Mouse (Mus musculus) cerebellum, adult 2 months (tissue): ENCODE data around the gene Slc35b1. TPM values are rescaled to one million over a fixed set of nuclear protein-coding genes. Genes with fewer than 3 reads are reported as not detected.
A peak's percentile ranks its signal among the peaks of the same experiment; 100 is the strongest.

Experiments
- DNase-seq, 2 experiments: peaks; one replicate each; pipeline ENCODE4 v3.0.0; 2021
- H3K27ac ChIP-seq: fragments of 200-500 bp; 2 replicates; pipeline ENCODE4 v1.5.1; 2012; ENCODE audit warnings: low read length, control low read depth, inconsistent platforms; ENCODE audit not compliant: insufficient read depth
- H3K27me3 ChIP-seq: fragments of 200-500 bp; 2 replicates; pipeline ENCODE4 v1.6.1; 2012; ENCODE audit warnings: inconsistent platforms, mild to moderate bottlenecking, low read length, moderate library complexity; ENCODE audit not compliant: control insufficient read depth, insufficient read depth
- H3K4me1 ChIP-seq: fragments of 200-500 bp; 2 replicates; pipeline ENCODE4 v1.6.1; 2011; ENCODE audit warnings: low read length; ENCODE audit not compliant: control insufficient read depth, insufficient read depth
- H3K4me3 ChIP-seq: fragments of 200-500 bp; replicated peaks from 2 replicates; pipeline ENCODE3; 2011; ENCODE audit warnings: mild to moderate bottlenecking, low read depth, low read length, control low read depth; ENCODE audit not compliant: insufficient read depth
- CTCF ChIP-seq: fragments of 200-500 bp; IDR thresholded peaks from 2 replicates; pipeline ENCODE4 v1.5.1; 2011; ENCODE audit warnings: low read depth, mild to moderate bottlenecking, control low read depth, low read length, moderate library complexity, borderline replicate concordance; ENCODE audit not compliant: insufficient read depth
- POLR2A ChIP-seq: fragments of 200-500 bp; IDR thresholded peaks from 2 replicates; pipeline ENCODE4 v1.6.1; 2011; ENCODE audit warnings: low read length, control low read depth, borderline replicate concordance; ENCODE audit not compliant: insufficient read depth
- WGBS: fragments of 180-500 bp; shearing (Covaris S2); methylation state at CpG from one replicate; pipeline ENCODE4 v1.1.7; 2018; 5-methylcytosine and 5-hydroxymethylcytosine counted together
- polyA plus RNA-seq: library from polyadenylated mRNA; depleted of rRNA; stranded (reverse); fragments of >200 nt; gene quantifications from 2 replicates; pipeline ENCODE4 v1.2.3, GENCODE M21; 2012; rRNA removed

Gene Slc35b1
- polyA plus RNA-seq, result 88.5 and 90.3 TPM in 2 replicates

DNA sequence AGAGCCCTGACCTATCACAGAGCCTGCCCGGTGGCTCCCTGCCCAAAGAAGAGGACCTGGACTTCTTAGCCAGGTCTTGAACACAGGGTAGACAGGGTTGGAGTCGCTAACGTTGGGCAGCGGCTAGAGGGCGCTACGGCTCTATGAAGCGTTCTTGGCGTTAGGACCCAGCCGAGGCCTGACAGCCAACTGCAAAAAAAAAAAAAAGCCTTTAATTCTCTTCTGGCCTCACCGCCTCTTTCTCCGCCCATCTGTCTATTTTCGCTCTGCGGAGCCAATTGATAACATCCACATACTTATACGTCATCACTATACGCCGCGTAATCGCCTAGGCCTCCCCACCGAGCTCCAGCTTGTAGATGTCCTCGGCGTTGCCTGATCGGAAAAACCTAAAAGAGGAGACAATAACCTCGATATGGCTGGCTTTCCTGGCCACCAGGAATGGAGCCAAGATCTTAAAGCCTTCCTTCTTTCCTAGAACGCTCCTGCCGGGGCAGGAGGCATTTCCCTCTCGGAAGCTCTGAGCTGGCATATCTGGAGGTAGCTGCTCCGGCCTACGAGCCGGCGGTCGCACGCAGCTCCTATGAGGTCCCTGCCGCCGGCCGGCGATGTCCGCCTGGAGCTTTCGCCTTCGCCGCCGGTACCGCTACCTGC, at the start of gene Slc35b1:
TSS of gene Slc35b1 (plus strand) at position 374 of the 654 bp plus-strand sequence.
- no peaks in the 10 kb centered on the region for H3K27me3 ChIP-seq
- peak; percentile 96 to 97 for DNase-seq
- H3K27ac ChIP-seq, result peak within 1 kb of the TSS; percentile 99
- 1% methylated on average over 42 of the region's 42 CpGs for WGBS
- peak within 1 kb of the TSS; percentile 86 for H3K4me3 ChIP-seq
- peaks cover 15% of the 10 kb centered on the region for H3K4me1 ChIP-seq
- peak; percentile 53; the same call in 1 of the 2 replicates for TF ChIP-seq POLR2A
- peak; percentile 95 for TF ChIP-seq CTCF

DNA sequence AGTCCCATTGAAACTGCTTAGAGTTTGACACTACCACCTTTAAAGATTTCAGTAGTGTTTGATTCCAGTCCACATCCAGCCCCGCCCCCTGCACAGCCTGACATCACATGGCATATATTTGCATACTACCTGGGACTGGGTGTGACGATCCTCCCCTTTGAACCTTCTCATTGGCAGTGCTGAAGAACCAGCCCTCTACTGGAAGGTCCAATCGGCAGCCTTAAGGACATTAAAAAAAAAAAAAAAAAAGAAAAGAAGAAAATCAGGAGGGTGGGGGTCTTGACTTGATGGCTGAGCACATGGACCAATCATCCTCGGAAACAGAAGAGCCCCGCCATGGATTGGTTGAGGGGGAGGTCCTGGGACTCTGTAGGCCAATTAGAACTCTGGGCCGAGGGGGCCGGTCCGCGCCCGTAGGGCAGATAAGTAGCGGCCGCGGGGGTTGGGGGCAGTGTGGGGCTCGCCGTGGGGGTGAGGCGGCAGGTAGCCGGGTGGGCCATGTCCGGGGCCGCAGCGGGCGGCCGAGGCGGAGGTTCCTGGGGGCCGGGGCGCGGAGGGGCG, 47.8 kb upstream of the Slc35b1 start, which contains the start of gene Fam117a:
TSS of gene Fam117a (plus strand) at position 451 of the 561 bp plus-strand sequence.
- H3K27ac ChIP-seq, result no peak within 1 kb of the TSS
- H3K27me3 ChIP-seq, result no peaks in the 10 kb centered on the region; the same call in 1 of the 2 replicates
- WGBS, result 1% methylated on average over 24 of the region's 27 CpGs
- H3K4me1 ChIP-seq, result no peaks in the 10 kb centered on the region
- peak; percentile 32 to 61 for DNase-seq
- peak within 1 kb of the TSS; percentile 64 for H3K4me3 ChIP-seq
- no peak for TF ChIP-seq POLR2A
- no peak for TF ChIP-seq CTCF

GRCm38 (mm10) chr11:95337129-95337813, 47.2 kb upstream of the Slc35b1 start:
- peak; percentile 12 to 17 for DNase-seq

DNA sequence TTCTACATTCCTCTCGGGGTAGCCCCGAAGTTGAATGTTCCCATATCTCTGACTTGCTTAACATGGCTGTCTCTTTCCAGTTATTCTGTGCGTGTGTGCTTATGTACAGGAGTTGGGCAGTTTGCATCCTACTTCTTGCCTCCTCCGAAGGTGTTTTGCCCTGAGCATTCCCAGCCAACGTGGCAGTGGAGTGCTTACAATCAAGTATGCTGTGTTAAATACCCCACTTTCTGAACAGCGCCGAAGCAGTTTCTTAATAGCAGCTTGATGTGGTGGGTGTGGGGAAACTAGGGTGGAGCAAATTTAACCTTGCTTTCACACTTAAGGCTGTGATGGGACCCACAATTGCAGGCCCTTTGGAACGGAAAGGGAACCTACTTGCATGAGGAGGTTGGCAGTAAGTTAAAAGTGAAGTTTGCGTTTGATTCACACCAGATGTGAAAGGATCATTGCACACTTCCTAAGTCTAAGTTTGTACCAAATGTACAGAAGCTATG, 46.6 kb upstream of the Slc35b1 start:
- H3K4me1 ChIP-seq, result no peaks in the 10 kb centered on the region
- H3K27me3 ChIP-seq, result no peaks in the 10 kb centered on the region; the same call in 1 of the 2 replicates
- H3K27ac ChIP-seq, result no peak overlapping the region
- DNase-seq, result no peak
- WGBS, result 43% methylated on average over 9 of the region's 9 CpGs
- no peak overlapping the region for H3K4me3 ChIP-seq
- TF ChIP-seq POLR2A (no peak), CTCF (no peak)

More at GRCm38 (mm10) chr11:95337129-95337813, 47.2 kb upstream of the Slc35b1 start:
- 1% methylated on average over 50 of the region's 50 CpGs for WGBS
- Histone ChIP-seq H3K4me3 (peak overlapping the region; percentile 39), H3K27me3 (no peaks in the 10 kb centered on the region; the same call in 1 of the 2 replicates), H3K4me1 (no peaks in the 10 kb centered on the region), H3K27ac (no peak overlapping the region)
- no peak for TF ChIP-seq POLR2A
- no peak for TF ChIP-seq CTCF

GRCm38 (mm10) chr11:95339471-95340021, 44.9 kb upstream of the Slc35b1 start:
- Histone ChIP-seq H3K27me3 (no peaks in the 10 kb centered on the region; the same call in 1 of the 2 replicates), H3K4me1 (no peaks in the 10 kb centered on the region), H3K4me3 (no peak overlapping the region), H3K27ac (no peak overlapping the region)
- 35% methylated on average over 14 of the region's 14 CpGs for WGBS
- DNase-seq, result no peak
- TF ChIP-seq POLR2A (no peak), CTCF (no peak)

DNA sequence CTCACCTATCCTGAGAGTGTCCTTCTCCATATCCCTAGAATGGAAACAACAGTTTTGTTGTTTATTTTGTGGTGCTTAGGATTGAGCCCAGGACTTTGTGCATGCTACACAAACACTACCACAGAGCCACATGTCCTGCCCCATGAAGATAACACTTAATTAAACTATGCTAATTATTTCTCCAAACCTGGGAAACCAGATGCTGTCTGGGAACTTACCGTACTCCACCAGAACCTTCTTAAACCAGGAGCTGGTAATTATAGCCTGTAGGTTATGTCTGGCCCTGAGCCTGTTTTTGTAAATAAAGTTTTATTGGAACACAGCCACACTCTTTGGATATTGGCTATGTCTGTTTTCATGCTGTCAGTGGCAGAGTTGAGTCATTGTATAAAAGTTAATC, 44.2 kb upstream of the Slc35b1 start:
- H3K4me1 ChIP-seq, result no peaks in the 10 kb centered on the region
- WGBS, result 74% methylated on average over 1 of the region's 1 CpGs
- DNase-seq, result no peak

DNA sequence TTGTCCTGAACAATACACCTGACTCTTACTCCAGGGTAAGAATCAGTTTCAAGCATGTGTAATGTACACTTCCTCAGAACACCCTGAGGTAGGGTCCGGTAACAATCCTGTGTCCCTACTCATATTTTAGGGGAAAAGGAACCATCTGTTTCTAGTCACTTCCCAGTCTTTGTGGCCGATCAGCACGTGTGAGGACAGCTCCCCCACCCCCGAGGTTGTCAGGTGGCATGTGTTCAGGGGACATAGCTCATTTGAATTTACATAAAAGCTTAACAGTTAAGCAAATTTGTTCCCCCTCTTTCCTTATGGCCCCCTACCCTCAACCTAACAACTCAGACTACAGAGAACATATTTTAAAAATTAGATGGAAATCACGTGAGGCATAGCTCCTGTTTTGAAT, 43.8 kb upstream of the Slc35b1 start:
- no peak for DNase-seq
- WGBS, result 58% methylated on average over 5 of the region's 5 CpGs

More for the DNA sequence above, 44.2 kb upstream of the Slc35b1 start:
- Histone ChIP-seq H3K27ac (no peak overlapping the region), H3K27me3 (no peaks in the 10 kb centered on the region; the same call in 1 of the 2 replicates), H3K4me3 (no peak overlapping the region)
- TF ChIP-seq CTCF, result no peak
- TF ChIP-seq POLR2A, result no peak

More for the DNA sequence above, 43.8 kb upstream of the Slc35b1 start:
- no peak for TF ChIP-seq CTCF
- no peak for TF ChIP-seq POLR2A
- Histone ChIP-seq H3K4me3 (no peak overlapping the region), H3K27me3 (no peaks in the 10 kb centered on the region; the same call in 1 of the 2 replicates), H3K27ac (no peak overlapping the region), H3K4me1 (no peaks in the 10 kb centered on the region)
